Mouse (Mus musculus) G1E (cell line): ENCODE measurements around the gene Tbc1d15.

Experiments
- CTCF ChIP-seq: IDR thresholded peaks from 2 replicates; pipeline ENCODE4 v1.5.1; 2012; ENCODE audit warnings: low read depth, low read length, inconsistent platforms, mixed read lengths
- GATA1 ChIP-seq: IDR thresholded peaks from 2 replicates; pipeline ENCODE4 v1.6.1; 2012; ENCODE audit warnings: borderline replicate concordance, low read length, inconsistent platforms, mixed read lengths
- GATA2 ChIP-seq: IDR thresholded peaks from 2 replicates; pipeline ENCODE4 v1.6.1; 2012; ENCODE audit warnings: low read depth, low read length, inconsistent platforms, borderline replicate concordance
- TAL1 ChIP-seq: conservative IDR thresholded peaks from 2 replicates; pipeline ENCODE4 v1.6.1; 2012; ENCODE audit warnings: low read depth, low read length, inconsistent platforms, mixed read lengths

DNA sequence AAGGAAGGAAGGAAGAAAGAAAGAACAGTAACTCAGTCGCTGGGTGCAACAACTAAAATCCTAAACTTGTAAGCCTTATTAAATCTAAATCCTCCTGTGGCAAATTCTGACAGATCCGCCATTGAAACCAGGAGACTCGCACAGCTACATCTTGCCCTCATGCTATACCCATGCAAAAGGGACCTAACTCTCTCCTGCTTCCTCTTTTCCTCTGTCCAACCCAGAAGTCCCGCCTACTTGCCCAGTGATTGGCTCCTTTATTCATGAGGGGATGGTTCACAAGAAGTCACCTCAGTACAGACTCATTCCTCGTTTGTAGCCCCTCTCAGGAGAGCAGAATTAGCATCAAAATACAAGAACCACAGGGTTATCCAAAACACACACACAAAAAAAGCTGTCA lies 20.4 kb upstream of the Tbc1d15 start:
- TF ChIP-seq CTCF = no peak
- TF ChIP-seq TAL1 = no peak
- TF ChIP-seq GATA2 = no peak
- TF ChIP-seq GATA1 = no peak
